Mouse (Mus musculus) adrenal gland, adult 8-10 months (tissue): ENCODE measurements around the gene Usp29. TPM values are rescaled to one million over a fixed set of nuclear protein-coding genes. Genes with fewer than 3 reads are reported as not detected.
"Not testable (repeated sequence)": the region's sequence is repeated elsewhere in the genome, so short reads cannot be mapped to it uniquely, and the experiment has no call there.

Experiments
- DNase-seq: peaks from one replicate; pipeline ENCODE4 v3.0.0; 2022
- microRNA-seq, 2 experiments: library from miRNA; unstranded; fragments of <30 nt; microRNA quantifications; one replicate each; pipeline ENCODE4 v1.2.0; 2022
- total RNA-seq, 4 experiments: library from RNA; stranded (reverse); gene quantifications; 2 replicates each; pipeline ENCODE4 v1.2.4; 2022

The Usp29 gene
- total RNA-seq, 4 experiments from 2014 or later, result 1.6 to 2.0 (median 1.8) TPM

DNA sequence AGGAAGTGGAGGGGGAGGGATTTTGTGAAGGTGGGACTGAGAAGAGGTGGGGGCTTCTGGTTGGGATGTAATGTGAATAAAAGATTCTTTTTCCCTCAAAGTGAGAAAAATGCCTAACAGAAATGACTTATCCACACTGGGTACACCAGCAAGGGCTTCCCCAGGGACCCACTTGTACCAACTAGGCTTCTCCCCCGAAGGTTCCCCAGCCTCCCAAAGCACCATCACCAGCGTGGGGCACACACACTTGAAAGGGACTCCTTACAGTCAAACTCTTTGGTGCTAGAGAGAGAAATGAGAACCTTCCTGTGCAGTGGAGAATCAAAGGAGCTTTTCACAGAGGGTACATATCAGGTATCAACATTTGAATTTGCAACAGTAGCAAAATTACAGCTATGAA lies 198.9 kb downstream of the Usp29 start:
- no peak for DNase-seq

DNA sequence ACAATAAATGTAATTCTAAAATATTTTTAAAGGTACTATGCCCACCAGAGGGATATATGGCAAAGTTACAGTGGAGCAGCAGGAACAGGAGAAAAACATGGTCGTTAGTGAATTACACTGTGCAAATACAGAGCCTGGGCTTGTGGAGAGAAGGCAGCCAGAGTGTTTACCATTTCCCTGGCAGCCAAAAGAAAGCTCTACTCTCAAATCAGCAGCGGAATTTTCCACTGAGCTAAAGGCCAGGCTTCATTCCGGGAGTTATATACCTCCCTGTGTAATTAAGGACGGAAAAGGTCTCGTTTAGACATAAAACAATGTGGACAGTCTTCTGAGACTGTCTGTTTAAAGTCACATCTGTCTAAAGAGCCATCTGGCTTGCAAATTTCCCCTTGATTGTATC lies 204.4 kb downstream of the Usp29 start:
- no peak for DNase-seq

DNA sequence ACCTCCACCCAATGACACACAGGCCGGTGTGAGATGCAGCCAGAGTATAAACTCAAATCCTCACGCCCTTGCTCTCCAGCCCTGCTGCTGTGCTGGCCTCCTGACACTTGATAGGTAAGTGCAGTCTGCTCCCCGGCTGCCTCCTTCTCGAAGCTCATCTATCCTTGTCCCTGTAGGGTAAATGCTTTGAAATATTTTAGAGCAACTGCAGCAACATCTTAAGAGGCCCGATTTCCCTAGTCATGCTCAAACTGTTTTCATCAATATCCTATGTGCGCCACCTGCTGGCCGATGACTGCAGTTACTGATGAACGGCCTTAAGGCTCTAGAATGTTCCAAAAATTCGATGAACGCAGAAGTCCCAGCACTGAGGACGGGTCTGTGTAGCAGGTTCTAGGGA lies 206.7 kb downstream of the Usp29 start:
- peak; percentile 30 for DNase-seq

DNA sequence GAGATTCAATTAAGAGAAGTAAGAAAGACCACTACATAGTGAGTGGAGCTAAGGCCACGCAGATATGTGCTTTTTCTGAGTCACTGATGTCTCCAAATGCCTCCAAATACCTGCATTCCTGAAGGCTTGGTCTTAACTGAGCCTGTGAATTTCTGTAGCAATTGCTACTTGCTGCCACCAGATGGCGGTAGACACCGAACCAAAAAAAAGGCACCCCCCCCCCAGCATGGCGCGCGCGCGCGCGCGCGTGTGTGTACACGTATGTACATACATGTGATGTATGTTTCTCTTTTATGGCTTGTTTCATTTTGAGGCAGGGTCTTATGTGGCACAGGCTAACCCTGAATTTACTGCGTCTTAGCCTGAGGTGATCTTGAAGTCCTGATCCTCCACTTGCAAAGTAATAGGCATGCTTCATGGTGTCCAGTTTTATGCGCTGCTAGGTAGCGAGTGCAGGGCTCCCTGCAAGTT lies 210.4 kb downstream of the Usp29 start:
- DNase-seq, result no peak

DNA sequence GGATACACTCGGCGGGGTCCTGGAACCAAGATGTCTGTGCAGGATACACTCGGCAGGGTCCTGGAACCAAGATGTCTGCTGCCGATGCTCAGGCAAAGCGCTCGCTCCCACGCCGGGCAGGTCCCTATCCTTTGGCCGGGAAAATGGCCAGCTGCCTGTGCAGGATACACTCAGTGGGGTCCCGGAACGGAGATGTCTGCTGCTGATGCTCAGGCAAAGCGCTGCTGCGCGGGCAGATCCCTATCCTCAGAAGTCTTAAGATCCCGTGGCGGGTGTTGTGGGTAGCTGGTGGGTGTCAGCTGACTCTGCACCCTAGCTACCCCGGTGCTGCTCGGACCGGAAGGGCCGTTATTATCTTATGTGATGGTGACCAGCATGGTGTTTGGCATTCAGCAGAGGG lies 217.7 kb downstream of the Usp29 start:
- not testable (repeated sequence) for DNase-seq

DNA sequence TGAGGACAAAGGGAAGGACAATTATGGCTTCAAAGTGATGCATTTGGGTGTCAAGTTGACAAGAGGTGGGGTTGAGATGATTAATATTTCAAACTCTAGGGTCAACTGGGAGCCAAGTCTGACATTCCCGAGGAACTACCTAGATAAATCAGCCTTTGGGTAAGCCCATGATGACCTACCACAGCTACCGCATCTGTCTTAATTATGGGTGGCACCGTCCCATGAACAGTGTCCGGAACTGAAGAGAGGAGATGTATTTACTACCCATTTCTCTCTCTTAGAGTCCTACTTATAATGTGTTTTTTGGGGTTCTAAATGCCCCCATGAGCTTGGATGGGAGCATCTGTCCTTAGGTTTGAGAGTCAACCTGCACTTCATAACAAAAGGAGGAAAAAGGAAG lies 226.2 kb downstream of the Usp29 start:
- DNase-seq, result no peak

DNA sequence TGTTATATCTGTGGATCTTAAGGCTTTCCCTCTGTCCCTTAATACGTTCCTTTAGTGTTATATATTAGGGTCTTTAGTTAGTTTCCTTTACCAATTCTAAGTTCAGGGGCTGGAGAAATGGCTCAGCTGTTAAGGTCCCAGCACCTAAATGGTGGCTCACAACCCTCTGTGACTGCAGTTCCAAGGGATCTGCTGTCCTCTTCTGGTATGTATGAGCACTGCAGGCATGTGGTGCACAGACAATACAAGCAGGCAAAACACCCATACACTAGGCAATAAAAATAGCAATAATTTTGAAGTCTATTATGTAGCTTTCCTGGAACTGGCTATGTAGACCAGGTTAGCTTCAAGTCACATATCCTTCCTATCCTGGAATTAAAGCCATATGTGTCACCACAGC lies 228.2 kb downstream of the Usp29 start:
- no peak for DNase-seq

DNA sequence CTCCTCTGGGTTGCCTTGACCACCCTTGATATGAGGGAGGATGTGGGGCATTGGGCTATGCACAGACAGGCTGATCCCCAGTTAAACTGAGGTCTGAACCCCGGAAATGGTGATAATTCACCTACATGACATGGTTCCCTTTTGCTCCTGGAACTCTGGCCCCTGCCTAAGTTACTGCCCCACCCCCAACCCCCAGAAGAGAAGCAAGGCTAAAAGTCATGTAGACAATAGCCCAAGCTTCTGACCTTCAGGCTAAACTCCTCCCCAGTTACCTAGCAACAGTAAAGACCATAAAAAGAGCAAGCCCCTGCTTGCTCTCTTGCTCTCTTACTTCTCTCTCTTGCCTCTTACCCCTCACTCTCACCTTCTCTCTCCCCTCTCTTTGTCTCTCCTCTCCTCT lies 243.2 kb downstream of the Usp29 start:
- no peak for DNase-seq

DNA sequence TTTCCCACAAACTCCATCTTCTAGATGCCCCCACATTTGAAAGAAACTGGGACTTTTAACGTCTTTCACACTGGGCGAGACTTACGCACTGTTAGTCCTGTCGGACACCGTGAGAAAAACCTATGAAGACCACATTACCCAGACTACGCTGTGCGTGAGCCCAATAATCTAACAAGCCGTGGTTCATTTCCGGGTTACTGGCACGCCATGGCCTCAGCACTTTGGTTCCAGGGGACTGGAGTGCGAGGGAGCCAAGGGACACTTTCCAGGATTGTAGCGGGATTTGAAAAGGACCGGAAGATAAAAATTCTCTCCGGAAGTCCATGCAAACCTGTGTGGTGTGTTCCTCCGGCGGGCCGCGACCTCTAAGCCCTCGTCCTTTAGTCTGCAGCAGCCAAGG lies 246.5 kb downstream of the Usp29 start:
- DNase-seq, result no peak

DNA sequence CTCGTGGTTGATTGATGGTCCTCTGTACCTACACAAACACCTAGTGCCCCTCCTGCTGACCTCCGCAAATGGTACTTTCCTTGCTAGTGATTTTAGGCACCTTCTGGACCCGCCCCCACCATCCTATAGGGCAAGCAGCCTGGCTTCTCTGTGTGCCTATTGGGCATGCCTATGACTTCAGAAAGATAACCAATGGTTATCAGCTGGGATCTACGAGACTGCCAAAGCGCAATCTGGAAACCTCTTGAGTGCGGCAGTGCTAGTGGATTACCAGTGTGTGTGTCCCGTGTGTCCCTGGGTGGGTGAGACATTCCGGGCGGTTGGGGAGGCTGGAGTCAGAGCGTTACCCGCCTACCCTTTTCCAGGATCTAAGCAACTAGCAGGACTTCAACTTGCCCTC lies 264.9 kb downstream of the Usp29 start, which contains the start of gene Aurkc:
TSS of gene Aurkc (plus strand) at position 50 of the 400 bp plus-strand sequence.
- not testable (repeated sequence) for DNase-seq

DNA sequence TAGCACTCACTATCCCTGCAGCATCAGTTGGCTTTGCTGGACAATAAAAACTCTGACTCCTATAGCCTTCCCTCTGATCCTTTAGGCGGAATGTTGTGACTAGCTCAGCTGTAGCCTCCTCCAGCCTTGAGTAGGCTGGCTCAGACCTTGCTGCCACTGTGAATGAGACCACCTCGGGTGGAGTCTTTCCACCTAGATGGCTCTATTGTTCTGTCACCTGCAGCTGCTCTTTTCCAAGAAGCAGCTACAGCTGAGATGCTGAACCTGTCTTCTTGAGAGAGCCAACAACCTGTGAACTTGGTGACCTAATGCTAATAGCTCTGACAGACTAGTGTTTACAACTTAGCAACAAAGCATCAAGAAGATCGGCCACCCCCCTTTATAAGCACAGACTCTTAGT lies 268.5 kb downstream of the Usp29 start:
- DNase-seq, result not testable (repeated sequence)

DNA sequence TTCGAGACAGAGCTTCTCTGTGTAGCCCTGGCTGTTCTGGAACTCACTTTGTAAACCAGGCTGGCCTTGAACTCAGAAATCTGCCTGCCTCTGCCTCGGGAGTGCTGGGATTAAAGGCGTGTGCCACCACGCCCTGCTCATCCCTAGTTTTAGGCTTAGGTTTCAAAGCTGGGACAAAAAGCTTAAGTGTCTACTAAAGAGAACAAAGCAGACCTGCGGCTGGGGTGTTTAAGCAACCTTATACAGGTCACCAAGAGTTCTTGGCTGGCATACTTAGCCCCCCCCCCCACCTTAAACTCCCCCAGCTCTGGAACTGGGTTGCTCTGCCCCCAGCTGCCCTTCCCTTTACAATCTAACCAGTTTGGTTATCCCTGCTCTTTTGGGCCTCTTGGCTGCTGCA lies 275.1 kb downstream of the Usp29 start:
- not testable (repeated sequence) for DNase-seq

Small RNA genes within 50 kb of the gene (microRNA-seq; reads per million reads assigned to microRNA genes)
- gene Mir3099, result 36.4 to 55.1 reads per million in 2 experiments

Other genes with a start within 250 kb of the Usp29 start
- gene Olfr5, start 243.6 kb upstream of the Usp29 start, total RNA-seq, result not detected
- not detected for gene Olfr1347, start 230.8 kb upstream of the Usp29 start, total RNA-seq
- gene Olfr1348, start 221.8 kb upstream of the Usp29 start, total RNA-seq, result not detected
- not detected for gene Olfr1349, start 207.6 kb upstream of the Usp29 start, total RNA-seq
- not detected for gene Olfr1350, start 165.7 kb upstream of the Usp29 start, total RNA-seq
- gene Zim1, start 34.1 kb upstream of the Usp29 start, total RNA-seq, result 1 to 10 TPM; 2.5 to 4.0 (median 3.0) TPM
- 10 to 100 TPM; 34.9 to 51.0 (median 38.2) TPM for gene Peg3, start 147 bp upstream of the Usp29 start, total RNA-seq